Mouse (Mus musculus) testis, postnatal 14 days (tissue): ENCODE data around the gene Zdhhc16.
A peak's percentile ranks its signal among the peaks of the same experiment; 100 is the strongest.

Experiments used
- DNase-seq: peaks from one replicate; pipeline ENCODE4 v3.0.0; 2021; ENCODE audit warnings: low spot score

Zdhhc16 gene

GRCm38 (mm10) chr19:41933179-41934086, at the start of gene Zdhhc16, which contains the start of gene Exosc1:
TSS of gene Zdhhc16 (plus strand) at chr19:41933480.
TSS of gene Exosc1 (minus strand) at chr19:41933423.
- DNase-seq = peak; percentile 98

- no peak for DNase-seq
Measured at GRCm38 (mm10) chr19:41883882-41884281, 49.4 kb upstream of the Zdhhc16 start.

GRCm38 (mm10) chr19:41888191-41888590, 45.1 kb upstream of the Zdhhc16 start:
- DNase-seq = no peak

- DNase-seq = no peak
Measured at GRCm38 (mm10) chr19:41894959-41895358, 38.3 kb upstream of the Zdhhc16 start.

GRCm38 (mm10) chr19:41895460-41896318, 37.6 kb upstream of the Zdhhc16 start, which contains the start of gene Rrp12:
TSS of gene Rrp12 (minus strand) at chr19:41896173.
- DNase-seq = peak; percentile 88

- no peak for DNase-seq
Measured at GRCm38 (mm10) chr19:41896319-41896711, 37.0 kb upstream of the Zdhhc16 start.

GRCm38 (mm10) chr19:41898860-41899259, 34.4 kb upstream of the Zdhhc16 start:
- DNase-seq = no peak

- DNase-seq = no peak
Measured at GRCm38 (mm10) chr19:41900495-41901090, 32.7 kb upstream of the Zdhhc16 start.

- DNase-seq = no peak
Measured at GRCm38 (mm10) chr19:41901696-41902095, 31.6 kb upstream of the Zdhhc16 start.

GRCm38 (mm10) chr19:41902848-41903593, 30.3 kb upstream of the Zdhhc16 start:
- no peak for DNase-seq

- DNase-seq = no peak
Measured at GRCm38 (mm10) chr19:41905246-41905645, 28.0 kb upstream of the Zdhhc16 start.

GRCm38 (mm10) chr19:41906311-41907078, 26.8 kb upstream of the Zdhhc16 start:
- no peak for DNase-seq

GRCm38 (mm10) chr19:41907079-41907760, 26.1 kb upstream of the Zdhhc16 start:
- no peak for DNase-seq

- no peak for DNase-seq
Measured at GRCm38 (mm10) chr19:41908736-41909135, 24.5 kb upstream of the Zdhhc16 start.

- no peak for DNase-seq
Measured at GRCm38 (mm10) chr19:41910396-41910795, 22.9 kb upstream of the Zdhhc16 start.

GRCm38 (mm10) chr19:41911178-41912073, 21.9 kb upstream of the Zdhhc16 start, which contains the start of gene Pgam1:
TSS of gene Pgam1 (plus strand) at chr19:41911923.
- peak; percentile 97 for DNase-seq

GRCm38 (mm10) chr19:41912121-41913080, 20.9 kb upstream of the Zdhhc16 start:
- DNase-seq = peak; percentile 72
